Mouse (Mus musculus): Measurements from ENCODE around the gene Rab24. TPM values are rescaled to one million over a fixed set of nuclear protein-coding genes. Genes with fewer than 3 reads are reported as not detected.

The Rab24 gene
- polyA plus RNA-seq (2014; fragmentation: Nextera tagmentation; extraction: Ambion mirVana): 82.6 and 86.0 TPM in 2 replicates

GRCm38 (mm10) chr13:55321434-55322129 lies at the start of gene Rab24:
Gene Rab24 (minus strand): TSS chr13:55321946.
- peak; percentile 91 for DNase-seq (ENCODE audit: low spot score)
- Histone ChIP-seq H3K9me3 (ENCODE audit: control insufficient read depth, low read length) (no peaks in the 10 kb centered on the region), H3K27me3 (replicated peaks; ENCODE audit: control insufficient read depth, insufficient read depth, low read length) (no peaks in the 10 kb centered on the region), H3K4me1 (replicated peaks; ENCODE audit: control insufficient read depth, insufficient read depth, low read length) (peaks cover 20% of the 10 kb centered on the region), H3K9ac (ENCODE audit: low read length) (peak within 1 kb of the TSS; percentile 92), H3K27ac (ENCODE audit: low read depth) (peak within 1 kb of the TSS; percentile 88), H3K4me3 (ENCODE audit: low read depth, low read length) (peak within 1 kb of the TSS; percentile 89), H3K4me2 (ENCODE audit: low read length) (peak within 1 kb of the TSS; percentile 85), H3K36me3 (ENCODE audit: control insufficient read depth, insufficient read depth, low read length) (peaks cover 69% of the 10 kb centered on the region)
- under 1% methylated on average over 73 of the region's 73 CpGs for WGBS
- ATAC-seq (replicated peaks; ENCODE audit: low FRiP score, low TSS enrichment, low read depth): peak; percentile 88

- Histone ChIP-seq H3K9ac (ENCODE audit: low read length) (no peak overlapping the region), H3K9me3 (ENCODE audit: control insufficient read depth, low read length) (no peaks in the 10 kb centered on the region), H3K4me1 (replicated peaks; ENCODE audit: control insufficient read depth, insufficient read depth, low read length) (no peaks in the 10 kb centered on the region), H3K4me2 (ENCODE audit: low read length) (no peak overlapping the region), H3K36me3 (ENCODE audit: control insufficient read depth, insufficient read depth, low read length) (no peaks in the 10 kb centered on the region), H3K4me3 (ENCODE audit: low read depth, low read length) (no peak overlapping the region), H3K27ac (ENCODE audit: low read depth) (no peak overlapping the region), H3K27me3 (replicated peaks; ENCODE audit: control insufficient read depth, insufficient read depth, low read length) (0 out of 2 replicates have a peak, but pooled peaks cover 4% of the 10 kb centered on the region)
- 65% methylated on average over 8 of the region's 8 CpGs for WGBS
- DNase-seq (ENCODE audit: low spot score): no peak
- no peak for ATAC-seq (replicated peaks; ENCODE audit: low FRiP score, low TSS enrichment, low read depth)
These were observed 49.4 kb upstream of the Rab24 start for GRCm38 (mm10) chr13:55371007-55371681.

GRCm38 (mm10) chr13:55370234-55370633 lies 48.5 kb upstream of the Rab24 start:
- 0 out of 2 replicates have a peak, but pooled peaks cover 4% of the 10 kb centered on the region for H3K27me3 ChIP-seq (replicated peaks; ENCODE audit: control insufficient read depth, insufficient read depth, low read length)

GRCm38 (mm10) chr13:55369531-55370114 lies 47.9 kb upstream of the Rab24 start, which contains the start of gene Rgs14:
Gene Rgs14 (plus strand): TSS chr13:55369732.
- DNase-seq (ENCODE audit: low spot score): no peak
- Histone ChIP-seq H3K9me3 (ENCODE audit: control insufficient read depth, low read length) (no peaks in the 10 kb centered on the region), H3K27ac (ENCODE audit: low read depth) (no peak within 1 kb of the TSS), H3K9ac (ENCODE audit: low read length) (no peak within 1 kb of the TSS), H3K36me3 (ENCODE audit: control insufficient read depth, insufficient read depth, low read length) (no peaks in the 10 kb centered on the region), H3K27me3 (replicated peaks; ENCODE audit: control insufficient read depth, insufficient read depth, low read length) (0 out of 2 replicates have a peak, but pooled peaks cover 4% of the 10 kb centered on the region), H3K4me1 (replicated peaks; ENCODE audit: control insufficient read depth, insufficient read depth, low read length) (no peaks in the 10 kb centered on the region), H3K4me3 (ENCODE audit: low read depth, low read length) (no peak within 1 kb of the TSS), H3K4me2 (ENCODE audit: low read length) (no peak within 1 kb of the TSS)
- ATAC-seq (replicated peaks; ENCODE audit: low FRiP score, low TSS enrichment, low read depth): no peak
- WGBS: 52% methylated on average over 13 of the region's 13 CpGs

More at GRCm38 (mm10) chr13:55370234-55370633, 48.5 kb upstream of the Rab24 start:
- no peaks in the 10 kb centered on the region for H3K9me3 ChIP-seq (ENCODE audit: control insufficient read depth, low read length)
- 53% methylated on average over 3 of the region's 3 CpGs for WGBS
- H3K27ac ChIP-seq (ENCODE audit: low read depth): no peak overlapping the region
- no peaks in the 10 kb centered on the region for H3K36me3 ChIP-seq (ENCODE audit: control insufficient read depth, insufficient read depth, low read length)
- H3K4me1 ChIP-seq (replicated peaks; ENCODE audit: control insufficient read depth, insufficient read depth, low read length): no peaks in the 10 kb centered on the region
- no peak for DNase-seq (ENCODE audit: low spot score)
- H3K4me2 ChIP-seq (ENCODE audit: low read length): no peak overlapping the region
- no peak overlapping the region for H3K9ac ChIP-seq (ENCODE audit: low read length)
- ATAC-seq (replicated peaks; ENCODE audit: low FRiP score, low TSS enrichment, low read depth): no peak
- H3K4me3 ChIP-seq (ENCODE audit: low read depth, low read length): no peak overlapping the region

- no peak overlapping the region for H3K27ac ChIP-seq (ENCODE audit: low read depth)
- H3K4me1 ChIP-seq (replicated peaks; ENCODE audit: control insufficient read depth, insufficient read depth, low read length): no peaks in the 10 kb centered on the region
- no peak for DNase-seq (ENCODE audit: low spot score)
- no peak for ATAC-seq (replicated peaks; ENCODE audit: low FRiP score, low TSS enrichment, low read depth)
- 75% methylated on average over 7 of the region's 7 CpGs for WGBS
- H3K36me3 ChIP-seq (ENCODE audit: control insufficient read depth, insufficient read depth, low read length): no peaks in the 10 kb centered on the region
- no peak overlapping the region for H3K9ac ChIP-seq (ENCODE audit: low read length)
- H3K9me3 ChIP-seq (ENCODE audit: control insufficient read depth, low read length): no peaks in the 10 kb centered on the region
- H3K4me2 ChIP-seq (ENCODE audit: low read length): no peak overlapping the region
- 0 out of 2 replicates have a peak, but pooled peaks cover 4% of the 10 kb centered on the region for H3K27me3 ChIP-seq (replicated peaks; ENCODE audit: control insufficient read depth, insufficient read depth, low read length)
- no peak overlapping the region for H3K4me3 ChIP-seq (ENCODE audit: low read depth, low read length)
These were observed 46.7 kb upstream of the Rab24 start for GRCm38 (mm10) chr13:55368401-55368800.

GRCm38 (mm10) chr13:55362453-55363060 lies 40.8 kb upstream of the Rab24 start, which contains the start of gene Lman2:
Gene Lman2 (minus strand): TSS chr13:55362783.
- peak within 1 kb of the TSS; percentile 94 for H3K4me2 ChIP-seq (ENCODE audit: low read length)
- ATAC-seq (replicated peaks; ENCODE audit: low FRiP score, low TSS enrichment, low read depth): peak; percentile 98
- H3K4me1 ChIP-seq (replicated peaks; ENCODE audit: control insufficient read depth, insufficient read depth, low read length): peaks cover 13% of the 10 kb centered on the region
- H3K9ac ChIP-seq (ENCODE audit: low read length): peak within 1 kb of the TSS; percentile 87
- H3K4me3 ChIP-seq (ENCODE audit: low read depth, low read length): peak within 1 kb of the TSS; percentile 97
- DNase-seq (ENCODE audit: low spot score): peak; percentile 95
- H3K36me3 ChIP-seq (ENCODE audit: control insufficient read depth, insufficient read depth, low read length): peaks cover 37% of the 10 kb centered on the region
- H3K9me3 ChIP-seq (ENCODE audit: control insufficient read depth, low read length): no peaks in the 10 kb centered on the region
- under 1% methylated on average over 35 of the region's 35 CpGs for WGBS
- H3K27me3 ChIP-seq (replicated peaks; ENCODE audit: control insufficient read depth, insufficient read depth, low read length): no peaks in the 10 kb centered on the region
- H3K27ac ChIP-seq (ENCODE audit: low read depth): peak within 1 kb of the TSS; percentile 95

GRCm38 (mm10) chr13:55361974-55362452 lies 40.3 kb upstream of the Rab24 start:
- Histone ChIP-seq H3K4me3 (ENCODE audit: low read depth, low read length) (peak overlapping the region; percentile 97), H3K36me3 (ENCODE audit: control insufficient read depth, insufficient read depth, low read length) (peaks cover 42% of the 10 kb centered on the region), H3K9ac (ENCODE audit: low read length) (peak overlapping the region; percentile 87), H3K27me3 (replicated peaks; ENCODE audit: control insufficient read depth, insufficient read depth, low read length) (no peaks in the 10 kb centered on the region), H3K27ac (ENCODE audit: low read depth) (peak overlapping the region; percentile 95), H3K9me3 (ENCODE audit: control insufficient read depth, low read length) (no peaks in the 10 kb centered on the region), H3K4me1 (replicated peaks; ENCODE audit: control insufficient read depth, insufficient read depth, low read length) (peaks cover 13% of the 10 kb centered on the region), H3K4me2 (ENCODE audit: low read length) (peak overlapping the region; percentile 94)
- ATAC-seq (replicated peaks; ENCODE audit: low FRiP score, low TSS enrichment, low read depth): peak; percentile 25; the same call in 1 of the 2 replicates
- under 1% methylated on average over 32 of the region's 32 CpGs for WGBS
- DNase-seq (ENCODE audit: low spot score): no peak

- no peaks in the 10 kb centered on the region for H3K9me3 ChIP-seq (ENCODE audit: control insufficient read depth, low read length)
- no peak overlapping the region for H3K27ac ChIP-seq (ENCODE audit: low read depth)
- H3K9ac ChIP-seq (ENCODE audit: low read length): peak overlapping the region; percentile 87; the same call in 1 of the 2 replicates
- peak overlapping the region; percentile 94 for H3K4me2 ChIP-seq (ENCODE audit: low read length)
- no peak for DNase-seq (ENCODE audit: low spot score)
- H3K4me1 ChIP-seq (replicated peaks; ENCODE audit: control insufficient read depth, insufficient read depth, low read length): peaks cover 13% of the 10 kb centered on the region
- H3K36me3 ChIP-seq (ENCODE audit: control insufficient read depth, insufficient read depth, low read length): peaks cover 42% of the 10 kb centered on the region
- H3K4me3 ChIP-seq (ENCODE audit: low read depth, low read length): peak overlapping the region; percentile 97
- H3K27me3 ChIP-seq (replicated peaks; ENCODE audit: control insufficient read depth, insufficient read depth, low read length): no peaks in the 10 kb centered on the region
- no peak for ATAC-seq (replicated peaks; ENCODE audit: low FRiP score, low TSS enrichment, low read depth)
These were observed 39.4 kb upstream of the Rab24 start for GRCm38 (mm10) chr13:55361145-55361544.

Measured in intestine, embryonic 14.5 days (tissue).